Mouse (Mus musculus) ovary, adult 18-20 months (tissue): Measurements from ENCODE around the gene 4930426L09Rik.

ENCODE experiments used
- DNase-seq: peaks from one replicate; pipeline ENCODE4 v3.0.0; 2022; ENCODE audit warnings: low spot score, mixed read lengths

The 4930426L09Rik gene

GRCm38 (mm10) chr2:19016839-19017238, 18.7 kb downstream of the 4930426L09Rik start:
- DNase-seq = no peak

GRCm38 (mm10) chr2:19018034-19018433, 19.9 kb downstream of the 4930426L09Rik start:
- DNase-seq = no peak

- DNase-seq = no peak
These were observed 26.7 kb downstream of the 4930426L09Rik start for GRCm38 (mm10) chr2:19024807-19025206.

- no peak for DNase-seq
These were observed 39.3 kb downstream of the 4930426L09Rik start for GRCm38 (mm10) chr2:19037430-19037829.

GRCm38 (mm10) chr2:19037907-19038570, 39.9 kb downstream of the 4930426L09Rik start:
- DNase-seq = no peak

GRCm38 (mm10) chr2:19048225-19048624, 50.1 kb downstream of the 4930426L09Rik start:
- DNase-seq = no peak

- DNase-seq = no peak
These were observed 51.2 kb downstream of the 4930426L09Rik start for GRCm38 (mm10) chr2:19049341-19049740.
